Mouse (Mus musculus) embryonic facial prominence, embryonic 15.5 days (tissue): ENCODE data around the gene Gm5134. TPM values are rescaled to one million over a fixed set of nuclear protein-coding genes. Genes with fewer than 3 reads are reported as not detected.

Experiments used
- ATAC-seq: fragments of 200-750 bp; cut with Nextera tagmentation; 2 replicates; pipeline ENCODE4 v1.8.0; 2017; ENCODE audit warnings: low read depth, moderate TSS enrichment; ENCODE audit not compliant: insufficient number of reproducible peaks, low FRiP score, low TSS enrichment
- H3K27ac ChIP-seq: fragments of 300-500 bp; sonication (generic); replicated peaks from 2 replicates; pipeline ENCODE4 v1.5.1; 2015; ENCODE audit warnings: mild to moderate bottlenecking, inconsistent platforms
- H3K27me3 ChIP-seq: fragments of 300-500 bp; sonication (generic); 2 replicates; pipeline ENCODE4 v1.6.1; 2015; ENCODE audit warnings: inconsistent platforms
- H3K36me3 ChIP-seq: fragments of 300-500 bp; sonication (generic); 2 replicates; pipeline ENCODE4 v1.6.1; 2015; ENCODE audit warnings: mild to moderate bottlenecking, inconsistent platforms
- H3K4me1 ChIP-seq: fragments of 300-500 bp; sonication (generic); 2 replicates; pipeline ENCODE4 v1.6.1; 2015; ENCODE audit warnings: inconsistent platforms
- H3K4me2 ChIP-seq: fragments of 300-500 bp; sonication (generic); replicated peaks from 2 replicates; pipeline ENCODE4 v1.6.1; 2015; ENCODE audit warnings: mild to moderate bottlenecking, inconsistent platforms
- H3K4me3 ChIP-seq: fragments of 300-500 bp; sonication (generic); replicated peaks from 2 replicates; pipeline ENCODE4 v1.5.1; 2015; ENCODE audit warnings: mild to moderate bottlenecking, inconsistent platforms
- H3K9ac ChIP-seq: fragments of 300-500 bp; sonication (generic); 2 replicates; pipeline ENCODE4 v1.6.1; 2015; ENCODE audit warnings: inconsistent platforms
- H3K9me3 ChIP-seq: fragments of 300-500 bp; sonication (generic); replicated peaks from 2 replicates; pipeline ENCODE4 v1.6.1; 2016; ENCODE audit warnings: inconsistent platforms
- WGBS: fragments of 180-500 bp; shearing (Covaris S2); methylation state at CpG from one replicate; pipeline ENCODE4 v1.1.7; 2015; 5-methylcytosine and 5-hydroxymethylcytosine counted together
- polyA plus RNA-seq: library from polyadenylated mRNA; unstranded; fragments of >200 nt; fragmentation: Nextera tagmentation; extraction: Ambion mirVana; gene quantifications from 2 replicates; pipeline ENCODE4 v1.2.1, GENCODE M21; 2015

Gm5134 gene
- polyA plus RNA-seq, result not detected in 2 replicates

DNA sequence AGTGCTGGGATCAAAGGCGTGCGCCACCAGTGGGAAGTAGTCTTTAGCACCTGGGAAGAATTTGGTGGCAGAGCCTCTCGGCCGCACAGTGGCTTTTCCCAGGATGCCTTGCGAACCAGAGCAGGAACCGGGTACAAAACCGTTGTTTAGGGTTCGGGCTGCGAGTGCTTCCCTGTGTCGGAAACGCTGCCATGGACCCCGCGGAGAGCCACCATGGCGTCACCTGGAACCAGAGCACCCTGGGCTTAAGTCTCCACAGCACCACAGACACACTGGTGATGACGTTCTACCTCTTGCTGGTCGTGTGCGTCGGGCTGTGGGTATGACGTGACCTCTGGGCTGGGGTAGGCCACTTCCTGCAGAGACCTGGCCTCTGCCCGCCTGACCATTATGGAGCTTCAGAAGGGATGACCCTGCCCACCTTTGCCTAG lies at the start of gene Gm5134:
Gene Gm5134, plus strand, starts transcription at position 134 of the 431 bp plus-strand sequence.
- Histone ChIP-seq H3K27ac (no peak within 1 kb of the TSS), H3K4me2 (peak within 1 kb of the TSS; percentile 31), H3K9me3 (no peaks in the 10 kb centered on the region), H3K27me3 (peaks cover 3% of the 10 kb centered on the region; the same call in 1 of the 2 replicates), H3K4me3 (0 out of 2 replicates have a peak within 1 kb of the TSS, but pooled peaks have one; percentile 21), H3K4me1 (peaks cover 19% of the 10 kb centered on the region), H3K9ac (no peak within 1 kb of the TSS), H3K36me3 (no peaks in the 10 kb centered on the region)
- no peak for ATAC-seq
- 36% methylated on average over 20 of the region's 20 CpGs for WGBS

GRCm38 (mm10) chr10:75906882-75907281 lies 47.4 kb upstream of the Gm5134 start:
- peaks cover 89% of the 10 kb centered on the region for H3K36me3 ChIP-seq
- no peak overlapping the region for H3K27ac ChIP-seq
- H3K4me2 ChIP-seq, result no peak overlapping the region
- no peak for ATAC-seq
- no peaks in the 10 kb centered on the region for H3K27me3 ChIP-seq
- H3K4me1 ChIP-seq, result no peaks in the 10 kb centered on the region
- no peak overlapping the region for H3K4me3 ChIP-seq
- H3K9me3 ChIP-seq, result no peaks in the 10 kb centered on the region
- WGBS, result 76% methylated on average over 4 of the region's 4 CpGs
- no peak overlapping the region for H3K9ac ChIP-seq

GRCm38 (mm10) chr10:75910698-75911097 lies 43.6 kb upstream of the Gm5134 start:
- Histone ChIP-seq H3K36me3 (peaks cover 78% of the 10 kb centered on the region), H3K9ac (no peak overlapping the region), H3K4me1 (peaks cover 11% of the 10 kb centered on the region), H3K27ac (no peak overlapping the region), H3K9me3 (no peaks in the 10 kb centered on the region), H3K4me2 (no peak overlapping the region), H3K27me3 (no peaks in the 10 kb centered on the region), H3K4me3 (no peak overlapping the region)
- WGBS, result 63% methylated on average over 2 of the region's 2 CpGs
- ATAC-seq, result no peak

DNA sequence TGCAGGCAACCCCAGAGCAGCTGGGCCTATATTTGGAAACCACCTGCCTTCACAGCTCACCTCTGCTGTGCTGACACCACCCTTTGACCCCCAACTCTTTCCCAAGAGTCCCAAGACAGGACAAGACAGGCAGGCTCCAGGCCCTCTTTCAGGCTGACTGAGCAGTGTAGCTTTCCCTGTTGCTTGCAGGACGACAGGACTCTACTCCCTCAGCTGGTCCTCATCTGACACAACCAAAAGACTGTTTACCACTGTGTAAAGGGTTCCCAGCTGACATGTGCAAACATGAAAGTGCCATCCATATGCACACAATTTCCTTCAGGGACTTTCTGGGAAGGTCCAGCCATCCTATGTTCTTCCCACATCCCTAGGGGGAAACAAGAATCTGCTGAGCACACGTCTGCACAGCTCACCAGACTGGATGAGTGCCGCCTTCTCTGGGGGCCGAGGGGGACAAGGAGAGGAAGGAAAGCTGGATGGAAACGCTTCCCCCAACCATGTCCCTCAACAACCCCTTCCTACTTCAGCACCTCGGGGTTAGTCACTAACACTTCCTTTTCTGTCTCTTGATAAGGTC lies 41.2 kb upstream of the Gm5134 start:
- peaks cover 70% of the 10 kb centered on the region for H3K36me3 ChIP-seq
- WGBS, result 35% methylated on average over 6 of the region's 6 CpGs

DNA sequence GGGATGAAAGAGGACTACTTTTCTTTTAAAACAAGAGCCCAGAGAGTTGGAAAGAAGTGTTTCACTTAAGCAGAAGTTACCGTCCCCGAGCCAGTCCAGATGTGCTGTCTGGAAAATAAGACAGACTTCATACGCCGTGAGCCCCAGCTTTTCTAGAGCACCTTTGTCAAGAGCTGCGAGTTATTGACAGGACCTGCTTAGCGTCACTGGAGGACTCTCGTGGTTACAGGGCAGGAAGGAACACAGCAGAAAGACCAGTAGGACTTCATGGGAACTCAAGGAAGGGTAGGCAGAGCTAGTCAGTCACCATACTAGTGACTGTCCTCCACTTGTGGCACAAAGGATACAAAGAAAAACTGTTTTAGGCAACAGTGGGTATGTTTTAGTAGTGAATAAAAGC lies 38.8 kb upstream of the Gm5134 start:
- no peak overlapping the region for H3K4me3 ChIP-seq
- no peak overlapping the region for H3K4me2 ChIP-seq
- no peak for ATAC-seq
- no peaks in the 10 kb centered on the region for H3K27me3 ChIP-seq
- no peak overlapping the region for H3K9ac ChIP-seq
- H3K9me3 ChIP-seq, result no peaks in the 10 kb centered on the region
- WGBS, result 75% methylated on average over 7 of the region's 7 CpGs
- peaks cover 52% of the 10 kb centered on the region for H3K36me3 ChIP-seq
- H3K4me1 ChIP-seq, result peaks cover 53% of the 10 kb centered on the region
- H3K27ac ChIP-seq, result 0 out of 2 replicates have a peak overlapping the region, but pooled peaks have one; percentile 25

More for the DNA sequence above, 41.2 kb upstream of the Gm5134 start:
- H3K4me3 ChIP-seq, result no peak overlapping the region
- H3K27ac ChIP-seq, result peak overlapping the region; percentile 65
- ATAC-seq, result peak; percentile 78; the same call in 1 of the 2 replicates
- no peaks in the 10 kb centered on the region for H3K9me3 ChIP-seq
- H3K27me3 ChIP-seq, result no peaks in the 10 kb centered on the region
- H3K4me2 ChIP-seq, result no peak overlapping the region
- no peak overlapping the region for H3K9ac ChIP-seq
- H3K4me1 ChIP-seq, result peaks cover 33% of the 10 kb centered on the region

GRCm38 (mm10) chr10:75916840-75917239 lies 37.5 kb upstream of the Gm5134 start:
- Histone ChIP-seq H3K4me2 (no peak overlapping the region), H3K4me3 (no peak overlapping the region), H3K9ac (no peak overlapping the region), H3K9me3 (no peaks in the 10 kb centered on the region), H3K36me3 (peaks cover 40% of the 10 kb centered on the region), H3K27ac (peak overlapping the region; percentile 25; the same call in 1 of the 2 replicates), H3K4me1 (peaks cover 55% of the 10 kb centered on the region), H3K27me3 (no peaks in the 10 kb centered on the region)
- no peak for ATAC-seq
- WGBS, result 36% methylated on average over 8 of the region's 8 CpGs

DNA sequence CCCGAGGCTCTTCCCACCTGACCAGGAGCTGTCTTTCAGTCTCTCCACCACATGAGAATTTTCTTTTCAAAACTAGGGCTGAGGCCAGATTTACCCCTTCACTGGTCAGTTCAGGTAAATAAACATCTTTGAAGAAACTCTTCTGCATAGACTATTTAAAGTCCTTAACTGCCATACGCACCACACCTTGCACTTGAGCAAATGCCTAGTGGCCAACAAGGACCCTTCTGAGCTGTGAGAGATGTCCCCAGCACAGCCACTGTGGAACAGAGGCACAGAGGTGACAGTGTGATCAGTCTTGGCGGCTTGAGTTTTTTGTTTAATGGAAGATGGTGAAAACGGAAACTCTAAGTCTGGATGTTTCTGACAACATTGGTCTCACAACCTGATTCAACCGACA lies 35.3 kb upstream of the Gm5134 start:
- Histone ChIP-seq H3K27ac (no peak overlapping the region), H3K9me3 (no peaks in the 10 kb centered on the region), H3K4me2 (no peak overlapping the region), H3K4me1 (peaks cover 61% of the 10 kb centered on the region), H3K4me3 (no peak overlapping the region), H3K27me3 (no peaks in the 10 kb centered on the region), H3K9ac (no peak overlapping the region), H3K36me3 (peaks cover 28% of the 10 kb centered on the region)
- no peak for ATAC-seq
- 84% methylated on average over 5 of the region's 5 CpGs for whole genome bisulfite sequencing

- WGBS, result under 1% methylated on average over 76 of the region's 76 CpGs
- H3K27ac ChIP-seq, result peak within 1 kb of the TSS; percentile 96
- H3K9ac ChIP-seq, result peak within 1 kb of the TSS; percentile 88
- peaks cover 34% of the 10 kb centered on the region for H3K36me3 ChIP-seq
- peak within 1 kb of the TSS; percentile 78 for H3K4me3 ChIP-seq
- H3K9me3 ChIP-seq, result no peaks in the 10 kb centered on the region
- H3K27me3 ChIP-seq, result no peaks in the 10 kb centered on the region
- peak; percentile 89 for ATAC-seq
- peak within 1 kb of the TSS; percentile 76 for H3K4me2 ChIP-seq
- peaks cover 54% of the 10 kb centered on the region for H3K4me1 ChIP-seq
Observed at GRCm38 (mm10) chr10:75921026-75921725, 33.1 kb upstream of the Gm5134 start, which contains the start of gene Smarcb1. Smarcb1 (minus strand) TSS chr10:75921617.

- Histone ChIP-seq H3K27me3 (no peaks in the 10 kb centered on the region), H3K9me3 (no peaks in the 10 kb centered on the region), H3K27ac (peak overlapping the region; percentile 96), H3K4me2 (peak overlapping the region; percentile 76), H3K9ac (peak overlapping the region; percentile 88), H3K36me3 (peaks cover 34% of the 10 kb centered on the region), H3K4me1 (peaks cover 46% of the 10 kb centered on the region), H3K4me3 (peak overlapping the region; percentile 78)
- 3% methylated on average over 22 of the region's 22 CpGs for WGBS
- ATAC-seq, result peak; percentile 27
Observed at GRCm38 (mm10) chr10:75921726-75922560, 32.4 kb upstream of the Gm5134 start.

- Histone ChIP-seq H3K9ac (no peak overlapping the region), H3K4me1 (peaks cover 25% of the 10 kb centered on the region), H3K36me3 (peaks cover 45% of the 10 kb centered on the region), H3K27me3 (no peaks in the 10 kb centered on the region), H3K4me2 (no peak overlapping the region), H3K27ac (no peak overlapping the region), H3K9me3 (no peaks in the 10 kb centered on the region), H3K4me3 (no peak overlapping the region)
- 62% methylated on average over 2 of the region's 2 CpGs for WGBS
- ATAC-seq, result no peak
Observed at GRCm38 (mm10) chr10:75924324-75924723, 30.0 kb upstream of the Gm5134 start.

- no peak overlapping the region for H3K4me2 ChIP-seq
- no peaks in the 10 kb centered on the region for H3K27me3 ChIP-seq
- H3K9me3 ChIP-seq, result no peaks in the 10 kb centered on the region
- H3K9ac ChIP-seq, result no peak overlapping the region
- H3K4me3 ChIP-seq, result no peak overlapping the region
- 59% methylated on average over 13 of the region's 13 CpGs for WGBS
- peaks cover 34% of the 10 kb centered on the region for H3K4me1 ChIP-seq
- peaks cover 45% of the 10 kb centered on the region for H3K36me3 ChIP-seq
- no peak overlapping the region for H3K27ac ChIP-seq
- ATAC-seq, result no peak
Observed at GRCm38 (mm10) chr10:75926396-75926795, 27.9 kb upstream of the Gm5134 start.
